Mouse (Mus musculus) heart, adult 2 months (tissue): ENCODE measurements at regions not wholly inside any gene's neighbourhood (a gene's known extent, or its start where the extent isn't known, plus 50 kb on each side); places are given as distances from the start of the nearest gene placed in this dataset.

Experiments
- CTCF ChIP-seq: fragments of 200-600 bp; IDR thresholded peaks from 2 replicates; pipeline ENCODE4 v1.8.1; 2022; ENCODE audit warnings: antibody characterized with exemption, mild to moderate bottlenecking, moderate library complexity
- POLR2A ChIP-seq: fragments of 200-500 bp; IDR thresholded peaks from 2 replicates; pipeline ENCODE4 v1.6.1; 2011; ENCODE audit warnings: mild to moderate bottlenecking, low read depth, low read length, control low read depth; ENCODE audit not compliant: insufficient read depth

GRCm38 (mm10) chr9:122626346-122626745, 120.8 kb upstream of the Topaz1 start:
- TF ChIP-seq CTCF = no peak
- no peak for TF ChIP-seq POLR2A
